Mouse (Mus musculus): ENCODE measurements at regions not wholly inside any gene's neighbourhood (a gene's known extent, or its start where the extent isn't known, plus 50 kb on each side); places are given as distances from the start of the nearest gene placed in this dataset.
"Not testable (repeated sequence)": the region's sequence is repeated elsewhere in the genome, so short reads cannot be mapped to it uniquely, and the experiment has no call there.

- not testable (repeated sequence) for ATAC-seq; H3K4me1 ChIP-seq (ENCODE audit: control insufficient read depth, insufficient read depth, low read length); H3K27me3 ChIP-seq (replicated peaks; ENCODE audit: control insufficient read depth, insufficient read depth, low read length); H3K9ac ChIP-seq (ENCODE audit: low read depth, low read length); H3K36me3 ChIP-seq (ENCODE audit: control insufficient read depth, insufficient read depth, low read length); H3K4me2 ChIP-seq (ENCODE audit: low read depth, low read length); H3K4me3 ChIP-seq (ENCODE audit: low read length); H3K27ac ChIP-seq (ENCODE audit: low read length); H3K9me3 ChIP-seq (ENCODE audit: control insufficient read depth, low read length)
- 86% methylated on average over 5 of the region's 5 CpGs for WGBS
These were observed 256.5 kb upstream of the Olfr161 start for GRCm38 (mm10) chr16:3334355-3334754.

GRCm38 (mm10) chr16:3343372-3343771 is 247.5 kb upstream of the Olfr161 start:
- not testable (repeated sequence) for H3K36me3 ChIP-seq (ENCODE audit: control insufficient read depth, insufficient read depth, low read length); H3K27ac ChIP-seq (ENCODE audit: low read length); H3K9me3 ChIP-seq (ENCODE audit: control insufficient read depth, low read length); H3K9ac ChIP-seq (ENCODE audit: low read depth, low read length); H3K4me1 ChIP-seq (ENCODE audit: control insufficient read depth, insufficient read depth, low read length); H3K27me3 ChIP-seq (replicated peaks; ENCODE audit: control insufficient read depth, insufficient read depth, low read length); ATAC-seq; H3K4me3 ChIP-seq (ENCODE audit: low read length); H3K4me2 ChIP-seq (ENCODE audit: low read depth, low read length)
- WGBS, result 34% methylated on average over 4 of the region's 4 CpGs

- H3K36me3 ChIP-seq (ENCODE audit: control insufficient read depth, insufficient read depth, low read length); ATAC-seq; H3K27ac ChIP-seq (ENCODE audit: low read length); H3K9me3 ChIP-seq (ENCODE audit: control insufficient read depth, low read length); H3K4me1 ChIP-seq (ENCODE audit: control insufficient read depth, insufficient read depth, low read length); H3K4me2 ChIP-seq (ENCODE audit: low read depth, low read length); H3K9ac ChIP-seq (ENCODE audit: low read depth, low read length); H3K27me3 ChIP-seq (replicated peaks; ENCODE audit: control insufficient read depth, insufficient read depth, low read length); H3K4me3 ChIP-seq (ENCODE audit: low read length): not testable (repeated sequence)
- WGBS, result no CpG with 5 or more reads among the region's 1 CpGs
These were observed 246.0 kb upstream of the Olfr161 start for GRCm38 (mm10) chr16:3344725-3345380.

- not testable (repeated sequence) for H3K9ac ChIP-seq (ENCODE audit: low read depth, low read length); H3K4me2 ChIP-seq (ENCODE audit: low read depth, low read length); H3K36me3 ChIP-seq (ENCODE audit: control insufficient read depth, insufficient read depth, low read length); H3K4me1 ChIP-seq (ENCODE audit: control insufficient read depth, insufficient read depth, low read length); ATAC-seq; H3K9me3 ChIP-seq (ENCODE audit: control insufficient read depth, low read length); H3K27ac ChIP-seq (ENCODE audit: low read length); H3K27me3 ChIP-seq (replicated peaks; ENCODE audit: control insufficient read depth, insufficient read depth, low read length); H3K4me3 ChIP-seq (ENCODE audit: low read length)
- WGBS, result 100% methylated on average over 1 of the region's 4 CpGs
These were observed 241.5 kb upstream of the Olfr161 start for GRCm38 (mm10) chr16:3349382-3349781.

- H3K4me1 ChIP-seq (ENCODE audit: control insufficient read depth, insufficient read depth, low read length); H3K9me3 ChIP-seq (ENCODE audit: control insufficient read depth, low read length); H3K4me3 ChIP-seq (ENCODE audit: low read length); H3K27me3 ChIP-seq (replicated peaks; ENCODE audit: control insufficient read depth, insufficient read depth, low read length); H3K36me3 ChIP-seq (ENCODE audit: control insufficient read depth, insufficient read depth, low read length); H3K27ac ChIP-seq (ENCODE audit: low read length); H3K4me2 ChIP-seq (ENCODE audit: low read depth, low read length); H3K9ac ChIP-seq (ENCODE audit: low read depth, low read length): not testable (repeated sequence)
- peak; percentile 56; the same call in 1 of the 2 replicates for ATAC-seq
- WGBS, result 43% methylated on average over 2 of the region's 4 CpGs
These were observed 240.8 kb upstream of the Olfr161 start for GRCm38 (mm10) chr16:3349850-3350547.

- WGBS, result 79% methylated on average over 6 of the region's 7 CpGs
- not testable (repeated sequence) for H3K27ac ChIP-seq (ENCODE audit: low read length); H3K4me3 ChIP-seq (ENCODE audit: low read length); H3K4me2 ChIP-seq (ENCODE audit: low read depth, low read length); H3K36me3 ChIP-seq (ENCODE audit: control insufficient read depth, insufficient read depth, low read length); H3K9ac ChIP-seq (ENCODE audit: low read depth, low read length); H3K4me1 ChIP-seq (ENCODE audit: control insufficient read depth, insufficient read depth, low read length); H3K27me3 ChIP-seq (replicated peaks; ENCODE audit: control insufficient read depth, insufficient read depth, low read length); H3K9me3 ChIP-seq (ENCODE audit: control insufficient read depth, low read length)
- peak; percentile 96 for ATAC-seq
These were observed 240.0 kb upstream of the Olfr161 start for GRCm38 (mm10) chr16:3350668-3351507.

- H3K36me3 ChIP-seq (ENCODE audit: control insufficient read depth, insufficient read depth, low read length); H3K9ac ChIP-seq (ENCODE audit: low read depth, low read length); H3K9me3 ChIP-seq (ENCODE audit: control insufficient read depth, low read length); H3K4me3 ChIP-seq (ENCODE audit: low read length); H3K4me1 ChIP-seq (ENCODE audit: control insufficient read depth, insufficient read depth, low read length); H3K4me2 ChIP-seq (ENCODE audit: low read depth, low read length); H3K27ac ChIP-seq (ENCODE audit: low read length); H3K27me3 ChIP-seq (replicated peaks; ENCODE audit: control insufficient read depth, insufficient read depth, low read length): not testable (repeated sequence)
- ATAC-seq, result peak; percentile 76
- 81% methylated on average over 3 of the region's 3 CpGs for WGBS
These were observed 239.3 kb upstream of the Olfr161 start for GRCm38 (mm10) chr16:3351508-3352046.
